Mouse (Mus musculus): ENCODE results near the gene Hist1h3g. TPM values are rescaled to one million over a fixed set of nuclear protein-coding genes. Genes with fewer than 3 reads are reported as not detected.
"Not testable (repeated sequence)": the region's sequence is repeated elsewhere in the genome, so short reads cannot be mapped to it uniquely, and the experiment has no call there.

Hist1h3g gene
- total RNA-seq (2021), result 1 to 10 TPM in 1 of 2 experiments, under 1 TPM in 1; 0.94 to 2.1 TPM
- polyA plus RNA-seq (2012; rRNA removed), result 0.80 and 1.8 TPM in 2 replicates
- long read RNA-seq, result 0 reads

DNA sequence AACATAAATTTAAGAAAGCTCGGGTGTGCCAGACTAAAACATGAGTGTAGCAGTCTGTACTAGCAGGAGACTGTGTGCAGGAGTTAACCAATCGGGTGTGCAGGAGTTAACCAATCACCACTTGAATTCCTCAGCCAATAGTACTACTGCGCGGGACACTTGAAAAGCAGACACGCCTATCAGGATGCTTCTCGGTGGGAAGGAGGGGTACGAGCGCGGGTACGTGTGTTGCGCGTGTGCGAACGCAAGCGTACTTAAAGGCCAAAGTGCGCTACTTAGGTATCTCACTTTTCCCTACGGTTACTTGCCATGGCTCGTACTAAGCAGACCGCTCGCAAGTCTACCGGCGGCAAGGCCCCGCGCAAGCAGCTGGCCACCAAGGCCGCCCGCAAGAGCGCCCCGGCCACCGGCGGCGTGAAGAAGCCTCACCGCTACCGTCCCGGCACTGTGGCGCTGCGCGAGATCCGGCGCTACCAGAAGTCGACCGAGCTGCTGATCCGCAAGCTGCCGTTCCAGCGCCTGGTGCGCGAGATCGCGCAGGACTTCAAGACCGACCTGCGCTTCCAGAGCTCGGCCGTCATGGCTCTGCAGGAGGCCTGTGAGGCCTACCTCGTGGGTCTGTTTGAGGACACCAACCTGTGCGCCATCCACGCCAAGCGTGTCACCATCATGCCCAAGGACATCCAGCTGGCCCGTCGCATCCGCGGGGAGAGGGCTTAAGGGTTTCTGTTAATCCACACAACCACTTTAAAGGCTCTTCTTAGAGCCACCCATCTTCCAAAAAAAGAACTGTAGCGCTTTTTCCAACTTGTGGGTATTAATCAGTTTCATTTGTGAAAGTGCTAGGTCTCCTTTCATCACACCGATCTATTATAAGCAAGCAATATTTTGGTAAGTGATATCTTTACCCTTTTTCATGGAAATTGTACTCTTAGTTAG, at the start of gene Hist1h3g:
TSS of gene Hist1h3g (plus strand) at position 286 of the 939 bp plus-strand sequence.
- Histone ChIP-seq H3K36me3 (ENCODE audit: control insufficient read depth, insufficient read depth, low read length) (peaks cover 14% of the 10 kb centered on the region), H3K4me3 (peak within 1 kb of the TSS; percentile 51)
- intact Hi-C loops (cut with DNase I); H3K27me3 ChIP-seq (ENCODE audit: control insufficient read depth, insufficient read depth, low read length); H3K9ac ChIP-seq (ENCODE audit: low read depth, low read length); H3K27ac ChIP-seq; H3K79me2 ChIP-seq (replicated peaks; ENCODE audit: control insufficient read depth, insufficient read depth, low read length); H3K4me1 ChIP-seq (ENCODE audit: control insufficient read depth, insufficient read depth, low read length): not testable (repeated sequence)
- WGBS, result 2% methylated on average over 48 of the region's 62 CpGs
- peak; percentile 85 to 86 for DNase-seq
- TF ChIP-seq POLR2A (IDR thresholded peaks at IDR 0.05; ENCODE audit: insufficient read depth, low read depth, low read length) (peak; percentile 22; the same call in 1 of the 2 replicates), EP300 (IDR thresholded peaks at IDR 0.05; ENCODE audit: insufficient read depth, low read depth, low read length) (0 out of 2 replicates have a peak, but pooled peaks have one; percentile 48), CTCF (IDR thresholded peaks at IDR 0.05) (peak; percentile 35)

DNA sequence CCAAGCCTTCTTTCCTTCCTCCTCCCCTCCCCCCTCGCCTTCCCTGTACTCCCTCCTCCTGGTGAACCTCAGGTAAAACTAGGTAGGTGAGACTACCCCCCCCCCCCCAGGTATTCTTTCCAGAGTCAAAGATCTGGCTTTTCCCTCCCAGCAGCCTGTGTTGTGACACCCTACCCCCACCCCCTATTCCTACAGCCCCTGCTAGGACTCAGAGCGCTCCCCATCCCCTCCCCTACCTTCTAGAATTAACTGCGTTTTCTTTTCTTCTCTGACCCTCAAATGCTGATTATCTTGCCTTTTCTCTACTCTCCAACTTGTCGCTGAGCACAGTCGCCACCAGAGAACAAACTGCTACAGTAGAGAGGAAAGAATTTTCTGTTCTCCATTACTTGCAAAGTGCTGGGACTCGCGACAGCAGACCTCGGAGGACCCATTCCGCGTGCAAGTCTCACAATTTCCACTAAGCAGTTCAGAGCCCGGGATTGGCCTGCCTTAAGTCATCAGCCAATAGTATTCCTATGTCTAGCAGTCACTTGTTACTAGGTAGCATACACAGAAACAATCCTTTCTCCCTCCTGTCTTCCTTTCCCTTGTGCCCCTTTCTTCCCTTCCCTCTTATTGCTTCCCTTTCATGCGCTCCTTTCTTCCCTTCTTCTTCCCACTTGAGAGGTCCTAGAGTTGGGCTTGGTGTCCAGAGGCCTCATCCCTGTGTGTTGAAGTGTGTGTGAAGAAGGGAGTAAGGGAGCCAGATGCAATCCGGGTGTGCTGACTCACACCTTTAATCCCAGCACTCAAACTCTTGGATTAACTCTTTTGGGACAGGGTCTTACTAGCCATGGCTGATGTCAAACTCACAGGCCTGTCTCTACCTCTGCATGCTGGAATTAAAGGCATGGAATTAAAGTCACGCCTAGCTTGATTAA, 46.6 kb upstream of the Hist1h3g start, which contains the start of gene Btn2a2:
TSS of gene Btn2a2 (minus strand) at position 458 of the 923 bp plus-strand sequence.
- WGBS, result 10% methylated on average over 14 of the region's 14 CpGs
- Histone ChIP-seq H3K27ac (no peak within 1 kb of the TSS), H3K27me3 (ENCODE audit: control insufficient read depth, insufficient read depth, low read length) (no peaks in the 10 kb centered on the region), H3K9ac (ENCODE audit: low read depth, low read length) (no peak within 1 kb of the TSS), H3K79me2 (replicated peaks; ENCODE audit: control insufficient read depth, insufficient read depth, low read length) (no peaks in the 10 kb centered on the region), H3K36me3 (ENCODE audit: control insufficient read depth, insufficient read depth, low read length) (no peaks in the 10 kb centered on the region), H3K4me1 (ENCODE audit: control insufficient read depth, insufficient read depth, low read length) (no peaks in the 10 kb centered on the region), H3K4me3 (no peak within 1 kb of the TSS)
- peak; percentile 23 to 42 for DNase-seq
- TF ChIP-seq EP300 (IDR thresholded peaks at IDR 0.05; ENCODE audit: insufficient read depth, low read depth, low read length) (no peak), POLR2A (IDR thresholded peaks at IDR 0.05; ENCODE audit: insufficient read depth, low read depth, low read length) (no peak), CTCF (IDR thresholded peaks at IDR 0.05) (no peak)
- intact Hi-C loops (cut with DNase I), result no loop called here

DNA sequence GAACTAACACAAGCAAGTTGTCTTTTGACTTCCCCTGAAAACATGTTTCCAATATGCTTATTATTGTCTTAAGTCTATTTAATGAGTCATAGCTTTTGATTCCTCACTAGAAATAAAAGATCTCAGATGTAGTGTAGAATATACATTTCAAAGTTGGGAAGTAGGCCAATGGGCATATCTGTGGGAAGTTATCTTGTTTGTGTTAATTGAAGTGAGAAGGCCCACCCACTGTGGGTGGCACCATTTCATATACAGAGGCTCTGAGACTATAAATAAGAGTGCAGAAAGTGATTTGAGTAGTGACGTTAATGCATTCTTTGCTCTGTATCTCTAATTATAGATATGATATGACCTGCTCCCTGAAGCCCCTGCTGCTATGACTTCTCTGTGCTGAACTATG, 44.4 kb upstream of the Hist1h3g start:
- no peak overlapping the region for H3K27ac ChIP-seq
- intact Hi-C loops (cut with DNase I), result no loop called here
- H3K27me3 ChIP-seq (ENCODE audit: control insufficient read depth, insufficient read depth, low read length), result no peaks in the 10 kb centered on the region
- no peak for TF ChIP-seq EP300 (IDR thresholded peaks at IDR 0.05; ENCODE audit: insufficient read depth, low read depth, low read length)
- no peak for TF ChIP-seq POLR2A (IDR thresholded peaks at IDR 0.05; ENCODE audit: insufficient read depth, low read depth, low read length)
- TF ChIP-seq CTCF (IDR thresholded peaks at IDR 0.05), result no peak
- DNase-seq, result no peak
- H3K36me3 ChIP-seq (ENCODE audit: control insufficient read depth, insufficient read depth, low read length), result no peaks in the 10 kb centered on the region
- 56% methylated on average over 1 of the region's 1 CpGs for WGBS
- H3K79me2 ChIP-seq (replicated peaks; ENCODE audit: control insufficient read depth, insufficient read depth, low read length), result no peaks in the 10 kb centered on the region
- no peak overlapping the region for H3K9ac ChIP-seq (ENCODE audit: low read depth, low read length)
- no peaks in the 10 kb centered on the region for H3K4me1 ChIP-seq (ENCODE audit: control insufficient read depth, insufficient read depth, low read length)
- no peak overlapping the region for H3K4me3 ChIP-seq

DNA sequence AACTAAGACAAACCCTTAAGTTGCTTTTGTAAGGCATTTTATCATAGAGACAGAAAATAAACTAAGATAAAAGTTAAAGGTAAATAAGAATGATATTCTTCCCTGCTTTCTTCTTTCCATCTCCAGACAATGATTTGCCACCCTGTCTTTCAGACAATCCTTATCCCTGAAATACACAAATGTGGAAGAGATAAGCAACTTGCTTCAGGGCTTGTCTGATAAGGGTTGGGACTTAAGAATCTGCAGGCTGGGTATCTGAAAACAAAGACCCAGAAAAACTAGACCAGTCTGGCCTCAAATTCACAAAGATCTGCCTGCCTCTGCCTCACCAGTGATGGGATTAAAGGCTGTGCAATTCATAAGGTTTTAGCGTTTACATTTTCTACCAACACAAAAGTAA, 44.0 kb upstream of the Hist1h3g start:
- intact Hi-C loops (cut with DNase I), result no loop called here
- no peaks in the 10 kb centered on the region for H3K4me1 ChIP-seq (ENCODE audit: control insufficient read depth, insufficient read depth, low read length)
- no peaks in the 10 kb centered on the region for H3K36me3 ChIP-seq (ENCODE audit: control insufficient read depth, insufficient read depth, low read length)
- 15% methylated on average over 1 of the region's 1 CpGs for WGBS
- no peaks in the 10 kb centered on the region for H3K79me2 ChIP-seq (replicated peaks; ENCODE audit: control insufficient read depth, insufficient read depth, low read length)
- no peak overlapping the region for H3K27ac ChIP-seq
- no peak for TF ChIP-seq EP300 (IDR thresholded peaks at IDR 0.05; ENCODE audit: insufficient read depth, low read depth, low read length)
- no peak for TF ChIP-seq CTCF (IDR thresholded peaks at IDR 0.05)
- no peak for TF ChIP-seq POLR2A (IDR thresholded peaks at IDR 0.05; ENCODE audit: insufficient read depth, low read depth, low read length)
- no peak overlapping the region for H3K4me3 ChIP-seq
- H3K9ac ChIP-seq (ENCODE audit: low read depth, low read length), result no peak overlapping the region
- DNase-seq, result no peak
- no peaks in the 10 kb centered on the region for H3K27me3 ChIP-seq (ENCODE audit: control insufficient read depth, insufficient read depth, low read length)

DNA sequence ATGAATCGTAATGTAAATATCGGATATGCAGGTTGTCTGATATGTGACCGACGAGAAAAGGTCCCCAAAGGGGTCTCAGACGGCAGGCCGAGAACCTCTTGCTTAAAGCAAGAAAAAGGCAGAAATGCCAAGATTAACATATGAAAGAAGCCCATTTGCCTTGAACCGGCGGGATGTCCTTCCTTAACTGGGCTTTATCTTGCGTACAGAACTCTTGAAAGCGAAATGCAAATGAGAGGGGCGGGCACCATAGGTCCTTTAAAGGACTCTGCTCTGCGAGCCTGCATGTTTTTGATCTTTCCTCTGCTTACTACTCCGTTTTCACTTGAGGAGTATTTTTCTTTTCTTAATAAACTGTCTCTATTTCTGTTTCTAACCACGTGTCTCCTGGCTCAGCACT, 43.2 kb upstream of the Hist1h3g start:
- no peak overlapping the region for H3K27ac ChIP-seq
- H3K36me3 ChIP-seq (ENCODE audit: control insufficient read depth, insufficient read depth, low read length), result no peaks in the 10 kb centered on the region
- TF ChIP-seq POLR2A (IDR thresholded peaks at IDR 0.05; ENCODE audit: insufficient read depth, low read depth, low read length), result no peak
- TF ChIP-seq EP300 (IDR thresholded peaks at IDR 0.05; ENCODE audit: insufficient read depth, low read depth, low read length), result no peak
- TF ChIP-seq CTCF (IDR thresholded peaks at IDR 0.05), result no peak
- no peaks in the 10 kb centered on the region for H3K27me3 ChIP-seq (ENCODE audit: control insufficient read depth, insufficient read depth, low read length)
- no peak overlapping the region for H3K9ac ChIP-seq (ENCODE audit: low read depth, low read length)
- intact Hi-C loops (cut with DNase I), result no loop called here
- H3K4me3 ChIP-seq, result no peak overlapping the region
- H3K4me1 ChIP-seq (ENCODE audit: control insufficient read depth, insufficient read depth, low read length), result no peaks in the 10 kb centered on the region
- WGBS, result 20% methylated on average over 14 of the region's 14 CpGs
- no peak for DNase-seq
- H3K79me2 ChIP-seq (replicated peaks; ENCODE audit: control insufficient read depth, insufficient read depth, low read length), result no peaks in the 10 kb centered on the region
